Mouse (Mus musculus) heart, postnatal 0 days (tissue): ENCODE data around the gene Klk13. TPM values are rescaled to one million over a fixed set of nuclear protein-coding genes. Genes with fewer than 3 reads are reported as not detected.
A peak's percentile ranks its signal among the peaks of the same experiment; 100 is the strongest.

ENCODE experiments used
- ATAC-seq: fragments of 200-750 bp; cut with Nextera tagmentation; 2 replicates; pipeline ENCODE4 v1.8.0; 2017; ENCODE audit warnings: low read depth, moderate number of reproducible peaks, moderate library complexity; ENCODE audit not compliant: insufficient read depth
- DNase-seq: peaks from one replicate; pipeline ENCODE4 v3.0.0-alpha.2; 2016; ENCODE audit warnings: low spot score
- H3K27ac ChIP-seq: fragments of 300-500 bp; sonication (generic); 2 replicates; pipeline ENCODE4 v1.5.1; 2014; ENCODE audit warnings: low read depth, mild to moderate bottlenecking
- H3K27me3 ChIP-seq: fragments of 300-500 bp; sonication (generic); 2 replicates; pipeline ENCODE4 v1.6.1; 2014; ENCODE audit warnings: low read length, mixed read lengths; ENCODE audit not compliant: control insufficient read depth, insufficient read depth
- H3K36me3 ChIP-seq: fragments of 300-500 bp; sonication (generic); replicated peaks from 2 replicates; pipeline ENCODE4 v1.6.1; 2014; ENCODE audit warnings: low read length, mixed read lengths; ENCODE audit not compliant: control insufficient read depth, insufficient read depth
- H3K4me1 ChIP-seq: fragments of 300-500 bp; sonication (generic); 2 replicates; pipeline ENCODE4 v1.6.1; 2014; ENCODE audit warnings: antibody characterized with exemption; ENCODE audit not compliant: control insufficient read depth, insufficient read depth
- H3K4me2 ChIP-seq: fragments of 300-500 bp; sonication (generic); 2 replicates; pipeline ENCODE4 v1.6.1; 2014; ENCODE audit warnings: low read depth, mild to moderate bottlenecking, low read length, moderate library complexity
- H3K4me3 ChIP-seq: fragments of 300-500 bp; sonication (generic); 2 replicates; pipeline ENCODE4 v1.5.1; 2014; ENCODE audit warnings: low read depth, low read length
- H3K9ac ChIP-seq: fragments of 300-500 bp; sonication (generic); replicated peaks from 2 replicates; pipeline ENCODE4 v1.6.1; 2014; ENCODE audit warnings: low read depth, low read length, mixed read lengths
- H3K9me3 ChIP-seq: fragments of 300-500 bp; sonication (generic); replicated peaks from 2 replicates; pipeline ENCODE4 v1.6.1; 2016; ENCODE audit warnings: low read length; ENCODE audit not compliant: control insufficient read depth
- CTCF ChIP-seq: IDR thresholded peaks from 2 replicates; pipeline ENCODE4 v1.5.1; 2016; ENCODE audit warnings: antibody characterized with exemption, control low read depth, low read depth
- EP300 ChIP-seq: IDR thresholded peaks from 2 replicates; pipeline ENCODE4 v1.6.1; 2016; ENCODE audit warnings: antibody characterized with exemption, low read depth
- WGBS: fragments of 180-500 bp; shearing (Covaris S2); extraction: QIAGEN DNeasy Blood & Tissue Kit; methylation state at CpG from one replicate; pipeline ENCODE4 v1.1.7; 2014; 5-methylcytosine and 5-hydroxymethylcytosine counted together
- polyA plus RNA-seq: library from polyadenylated mRNA; unstranded; fragments of >200 nt; fragmentation: Nextera tagmentation; extraction: Ambion mirVana; gene quantifications from 2 replicates; pipeline ENCODE4 v1.2.1, GENCODE M21; 2015
- total RNA-seq: library from RNA; depleted of rRNA; stranded (reverse); fragments of >200 nt; gene quantifications from 2 replicates; pipeline ENCODE4 v1.2.3, GENCODE M21; 2014; ENCODE audit warnings: low replicate concordance

Klk13 gene
- total and polyA plus RNA-seq, 2 experiments from 2014 or later, result not detected

- no peak overlapping the region for H3K4me3 ChIP-seq
- no peaks in the 10 kb centered on the region for H3K4me1 ChIP-seq
- peak; percentile 39 for DNase-seq
- ATAC-seq, result peak; percentile 49
- H3K4me2 ChIP-seq, result no peak overlapping the region
- H3K9ac ChIP-seq, result no peak overlapping the region
- TF ChIP-seq EP300 (no peak; the same call in 1 of the 2 replicates), CTCF (no peak)
- H3K27ac ChIP-seq, result peak overlapping the region; percentile 40; the same call in 1 of the 2 replicates
- no peaks in the 10 kb centered on the region for H3K27me3 ChIP-seq
- H3K9me3 ChIP-seq, result no peaks in the 10 kb centered on the region
- no peaks in the 10 kb centered on the region for H3K36me3 ChIP-seq
- 52% methylated on average over 1 of the region's 1 CpGs for WGBS
Measured at GRCm38 (mm10) chr7:43747788-43748187, 35.4 kb downstream of the Klk13 start.

DNA sequence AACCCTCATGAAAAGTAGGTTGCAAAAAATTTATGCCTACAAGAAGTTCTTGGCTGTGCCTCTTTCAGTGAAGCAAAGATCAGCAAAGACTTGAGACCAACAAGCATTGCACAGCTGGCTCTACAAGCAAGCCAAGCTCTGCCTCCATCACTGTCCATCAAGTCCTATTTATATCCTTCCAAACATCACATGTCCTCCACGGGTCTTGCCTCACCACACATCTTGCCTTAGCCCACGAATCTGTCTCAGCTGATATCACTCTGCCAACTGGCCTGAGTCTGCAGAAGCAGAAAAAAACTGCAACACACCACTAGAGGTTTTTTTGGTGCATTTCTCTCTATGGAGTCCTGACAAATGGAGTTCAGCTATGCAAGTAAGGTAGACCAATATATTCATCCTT lies 40.4 kb downstream of the Klk13 start:
- no peak for ATAC-seq
- H3K9me3 ChIP-seq, result no peaks in the 10 kb centered on the region

GRCm38 (mm10) chr7:43766484-43766883 lies 54.1 kb downstream of the Klk13 start:
- TF ChIP-seq CTCF (no peak), EP300 (no peak)
- Histone ChIP-seq H3K4me3 (no peak overlapping the region), H3K27me3 (no peaks in the 10 kb centered on the region), H3K36me3 (no peaks in the 10 kb centered on the region), H3K9me3 (no peaks in the 10 kb centered on the region), H3K27ac (no peak overlapping the region), H3K4me2 (no peak overlapping the region), H3K4me1 (no peaks in the 10 kb centered on the region), H3K9ac (no peak overlapping the region)
- DNase-seq (no peak), ATAC-seq (no peak)
- WGBS, result 40% methylated on average over 8 of the region's 8 CpGs

More for the DNA sequence above, 40.4 kb downstream of the Klk13 start:
- no peaks in the 10 kb centered on the region for H3K27me3 ChIP-seq
- H3K9ac ChIP-seq, result no peak overlapping the region
- 22% methylated on average over 2 of the region's 2 CpGs for WGBS
- no peak overlapping the region for H3K4me2 ChIP-seq
- H3K27ac ChIP-seq, result no peak overlapping the region
- no peaks in the 10 kb centered on the region for H3K4me1 ChIP-seq
- no peak for TF ChIP-seq EP300
- no peak for TF ChIP-seq CTCF
- H3K36me3 ChIP-seq, result no peaks in the 10 kb centered on the region
- no peak for DNase-seq
- H3K4me3 ChIP-seq, result no peak overlapping the region

- 63% methylated on average over 4 of the region's 4 CpGs for WGBS
- no peak for DNase-seq
Measured at GRCm38 (mm10) chr7:43768597-43768996, 56.2 kb downstream of the Klk13 start, which contains the start of gene Klk12. Gene Klk12, plus strand, starts transcription at chr7:43768897.

DNA sequence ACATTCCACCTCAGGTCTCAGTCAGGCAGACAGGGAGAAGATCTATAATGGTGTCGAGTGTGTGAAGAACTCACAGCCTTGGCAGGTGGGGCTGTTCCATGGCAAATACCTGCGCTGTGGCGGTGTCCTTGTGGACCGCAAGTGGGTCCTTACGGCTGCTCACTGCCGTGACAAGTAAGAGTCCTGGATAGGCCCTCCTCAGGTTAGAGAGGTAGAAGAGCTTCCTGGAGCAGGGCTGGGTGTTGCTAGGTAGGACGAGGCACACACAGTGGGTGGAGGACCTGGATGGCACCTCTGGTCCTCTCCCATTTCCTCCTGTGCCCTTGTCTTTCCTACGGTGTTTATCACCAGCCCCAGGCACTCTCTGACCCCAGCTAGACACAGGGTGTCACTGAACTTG lies 57.3 kb downstream of the Klk13 start:
- WGBS, result 83% methylated on average over 8 of the region's 8 CpGs
- H3K9ac ChIP-seq, result no peak overlapping the region
- no peak for ATAC-seq
- H3K27ac ChIP-seq, result no peak overlapping the region
- H3K27me3 ChIP-seq, result no peaks in the 10 kb centered on the region
- H3K4me1 ChIP-seq, result no peaks in the 10 kb centered on the region
- no peaks in the 10 kb centered on the region for H3K36me3 ChIP-seq
- no peak overlapping the region for H3K4me2 ChIP-seq
- TF ChIP-seq CTCF (no peak), EP300 (no peak)
- no peaks in the 10 kb centered on the region for H3K9me3 ChIP-seq
- DNase-seq, result no peak
- no peak overlapping the region for H3K4me3 ChIP-seq

More at GRCm38 (mm10) chr7:43768597-43768996, 56.2 kb downstream of the Klk13 start, which contains the start of gene Klk12:
- Histone ChIP-seq H3K27me3 (no peaks in the 10 kb centered on the region), H3K4me2 (no peak within 1 kb of the TSS), H3K27ac (no peak within 1 kb of the TSS), H3K9ac (no peak within 1 kb of the TSS), H3K4me3 (no peak within 1 kb of the TSS), H3K36me3 (no peaks in the 10 kb centered on the region), H3K4me1 (no peaks in the 10 kb centered on the region), H3K9me3 (no peaks in the 10 kb centered on the region)
- ATAC-seq, result no peak
- TF ChIP-seq EP300 (no peak), CTCF (no peak)

DNA sequence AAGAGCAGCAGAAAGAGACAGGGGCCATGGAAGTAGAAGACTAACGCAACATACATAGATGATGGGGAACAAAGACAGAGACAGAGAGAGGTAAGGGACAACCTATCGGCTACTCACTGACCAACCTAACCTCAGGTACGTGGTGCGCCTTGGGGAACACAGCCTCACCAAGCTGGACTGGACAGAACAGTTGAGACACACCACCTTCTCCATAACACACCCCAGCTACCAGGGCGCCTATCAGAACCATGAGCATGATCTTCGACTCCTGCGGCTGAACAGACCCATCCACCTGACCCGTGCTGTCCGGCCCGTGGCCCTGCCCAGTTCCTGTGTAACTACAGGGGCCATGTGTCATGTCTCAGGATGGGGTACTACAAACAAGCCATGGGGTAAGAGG lies 58.3 kb downstream of the Klk13 start:
- Histone ChIP-seq H3K27me3 (no peaks in the 10 kb centered on the region), H3K4me1 (no peaks in the 10 kb centered on the region), H3K27ac (no peak overlapping the region), H3K4me3 (no peak overlapping the region), H3K36me3 (no peaks in the 10 kb centered on the region), H3K9ac (no peak overlapping the region), H3K4me2 (no peak overlapping the region), H3K9me3 (no peaks in the 10 kb centered on the region)
- ATAC-seq, result no peak
- TF ChIP-seq EP300, result no peak
- no peak for TF ChIP-seq CTCF
- WGBS, result 87% methylated on average over 10 of the region's 10 CpGs
- DNase-seq, result no peak
